Mouse (Mus musculus) layer of hippocampus, postnatal 36 days (tissue): ENCODE measurements around the gene Ston2. TPM values are rescaled to one million over a fixed set of nuclear protein-coding genes. Genes with fewer than 3 reads are reported as not detected.
A peak's percentile ranks its signal among the peaks of the same experiment; 100 is the strongest.
"Not testable (repeated sequence)": the region's sequence is repeated elsewhere in the genome, so short reads cannot be mapped to it uniquely, and the experiment has no call there.

Experiments used
- DNase-seq, 2 experiments: peaks; one replicate each; pipeline ENCODE4 v3.0.0; 2022
- total RNA-seq, 2 experiments: library from RNA; stranded (reverse); gene quantifications; 2 replicates each; pipeline ENCODE4 v1.2.3; 2021

Ston2 gene
- total RNA-seq, 2 experiments from 2014 or later: 30.8 to 35.6 TPM

GRCm38 (mm10) chr12:91748241-91748865 lies 39.8 kb downstream of the Ston2 start:
- peak; percentile 58 to 69 for DNase-seq

GRCm38 (mm10) chr12:91746839-91747238 lies 41.3 kb downstream of the Ston2 start:
- DNase-seq: not testable (repeated sequence)

GRCm38 (mm10) chr12:91745758-91746290 lies 42.4 kb downstream of the Ston2 start:
- no peak for DNase-seq

GRCm38 (mm10) chr12:91744091-91744490 lies 44.1 kb downstream of the Ston2 start:
- no peak for DNase-seq

- DNase-seq: no peak
These were observed 45.3 kb downstream of the Ston2 start for GRCm38 (mm10) chr12:91742916-91743315.

GRCm38 (mm10) chr12:91738381-91738780 lies 49.8 kb downstream of the Ston2 start:
- no peak for DNase-seq

- no peak for DNase-seq
These were observed 51.8 kb downstream of the Ston2 start for GRCm38 (mm10) chr12:91736221-91736980.

- no peak for DNase-seq
These were observed 53.8 kb downstream of the Ston2 start for GRCm38 (mm10) chr12:91734246-91735027.

GRCm38 (mm10) chr12:91732729-91733448 lies 55.3 kb downstream of the Ston2 start:
- peak in 1 of 2 experiments; percentile 38 for DNase-seq

GRCm38 (mm10) chr12:91726202-91726601 lies 62.0 kb downstream of the Ston2 start:
- DNase-seq: no peak

- DNase-seq: no peak
These were observed 64.3 kb downstream of the Ston2 start for GRCm38 (mm10) chr12:91723912-91724311.

- DNase-seq: no peak
These were observed 69.1 kb downstream of the Ston2 start for GRCm38 (mm10) chr12:91719134-91719533.

GRCm38 (mm10) chr12:91715686-91716085 lies 72.5 kb downstream of the Ston2 start:
- no peak for DNase-seq

- no peak for DNase-seq
These were observed 74.8 kb downstream of the Ston2 start for GRCm38 (mm10) chr12:91713358-91713757.

GRCm38 (mm10) chr12:91711655-91712054 lies 76.5 kb downstream of the Ston2 start:
- DNase-seq: no peak

GRCm38 (mm10) chr12:91710876-91711275 lies 77.3 kb downstream of the Ston2 start:
- peak; percentile 49 to 50 for DNase-seq

- no peak for DNase-seq
These were observed 78.6 kb downstream of the Ston2 start for GRCm38 (mm10) chr12:91709634-91710033.

- DNase-seq: no peak
These were observed 79.0 kb downstream of the Ston2 start for GRCm38 (mm10) chr12:91709232-91709631.

GRCm38 (mm10) chr12:91707807-91708206 lies 80.4 kb downstream of the Ston2 start:
- no peak for DNase-seq

GRCm38 (mm10) chr12:91703533-91703932 lies 84.7 kb downstream of the Ston2 start:
- DNase-seq: no peak

GRCm38 (mm10) chr12:91702829-91703228 lies 85.4 kb downstream of the Ston2 start:
- DNase-seq: no peak

GRCm38 (mm10) chr12:91699451-91700141 lies 88.6 kb downstream of the Ston2 start:
- DNase-seq: no peak
